In the genomic region with DNA sequence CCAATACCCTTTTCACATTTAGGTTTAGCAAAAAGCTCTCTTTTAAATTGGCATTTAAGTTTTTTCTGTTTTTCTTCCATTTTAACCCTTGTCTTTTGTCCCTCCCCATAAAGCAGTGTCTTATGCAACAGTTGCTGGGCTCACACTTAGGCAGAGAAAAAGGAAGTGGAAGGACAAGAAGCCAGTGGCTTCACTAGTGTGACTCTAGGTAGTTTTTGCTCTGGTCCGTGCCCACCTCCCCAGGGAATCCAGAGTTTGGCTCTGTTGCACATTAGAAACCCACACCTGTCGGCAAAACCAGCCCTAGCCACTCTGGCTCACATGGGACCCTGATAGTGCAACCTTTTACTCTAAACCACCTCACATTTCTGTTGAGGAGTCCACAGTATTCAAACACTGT, we compare ENCODE assay signal across 19 mouse cellular contexts. TPM values are rescaled to one million over a fixed set of nuclear protein-coding genes. Genes with fewer than 3 reads are reported as not detected.
DNase-seq lines count a peak whose midpoint lies in the region.
"Had no signal": no experiment of that assay in that cellular context is flagged by ENCODE, and none has a peak within 500 bp of the region (broad histone marks: within the 10 kb centered on the region; RNA-seq: fewer than 3 reads in every experiment).

No protein-coding gene starts in this region.

- intact Hi-C loops in gastrocnemius, postnatal 14 days (cut with DNase I; ENCODE audit: low total_unique reads), result no loop called here

- H3K27me3 ChIP-seq in splenic B cell, adult 2 months (ENCODE audit: control insufficient read depth, insufficient read depth, low read length, poor library complexity, severe bottlenecking), result no peaks in the 10 kb centered on the region; the same call in 1 of the 2 replicates
- H3K27me3 ChIP-seq: embryonic facial prominence, embryonic 15.5 days; heart, embryonic 12.5 days; neural tube, embryonic 13.5 days had no signal

- DNase-seq in lung, postnatal 36 days, result peak; percentile 10
- no peak for DNase-seq in lung, postnatal 10 days
- DNase-seq in c-Kit-positive CD71-negative TER-119-negative erythroid progenitor cells, embryonic 14.5 days (ENCODE audit: low read depth), result peak; percentile 33
- DNase-seq in spleen, adult 12 weeks (ENCODE audit: low spot score), result peak; percentile 14
- DNase-seq in splenic B cell, adult 2 months (ENCODE audit: low read depth, low spot score), result peak; percentile 83
- DNase-seq in gastrocnemius, postnatal 14 days, result no peak
- no peak for DNase-seq in Muller cell, postnatal 12 days (ENCODE audit: inconsistent ontology term)
- no peak for DNase-seq in urinary bladder, adult 18-20 months (ENCODE audit: low spot score in 2 of 2)
- DNase-seq: adrenal gland, adult 2 months; cerebellum, adult 2 months; cerebellum, postnatal 25 days; gastrocnemius, adult 2 months; heart, adult 18-20 months; heart, postnatal 10 days; kidney, postnatal 36 days; right cerebral cortex, adult 18-20 months had no signal

- H3K36me3 ChIP-seq in splenic B cell, adult 2 months (ENCODE audit: control insufficient read depth, insufficient read depth, low read length, poor library complexity, severe bottlenecking), result peaks cover 4% of the 10 kb centered on the region; the same call in 1 of the 2 replicates

RNA-seq across cellular contexts. Expression of a gene that starts 23.6 kb away (rescaled TPM):
- total RNA-seq in gastrocnemius, postnatal 14 days (2021), result 10 to 100 TPM; 22.3 to 23.0 TPM

RNA-seq across cellular contexts. Expression of a gene that starts 35.8 kb away (rescaled TPM):
- total RNA-seq in gastrocnemius, postnatal 14 days (2021), result 10 to 100 TPM; 40.8 to 47.7 TPM

RNA-seq across cellular contexts. Expression of a gene that starts 43.7 kb away (rescaled TPM):
- total RNA-seq in gastrocnemius, postnatal 14 days (2021), result under 1 TPM in 1 of 2 experiments, not detected in 1; 0.20 TPM
- total RNA-seq: gastrocnemius, adult 2 months had no signal

Comparison
In these comparisons a context has a peak if more than half of its experiments do, and no peak if none do; other contexts are left out.
1. DNase-seq: peak in lung, postnatal 36 days (single experiment), c-Kit-positive CD71-negative TER-119-negative erythroid progenitor cells, embryonic 14.5 days (single experiment), spleen, adult 12 weeks (single experiment) and splenic B cell, adult 2 months (single experiment); none in lung, postnatal 10 days (single experiment), gastrocnemius, postnatal 14 days (single experiment), Muller cell, postnatal 12 days (single experiment) and urinary bladder, adult 18-20 months (0 of 2).